Mouse (Mus musculus) urinary bladder, postnatal 14 days (tissue): ENCODE data around the gene Gsdma3.
"Not testable (repeated sequence)": the region's sequence is repeated elsewhere in the genome, so short reads cannot be mapped to it uniquely, and the experiment has no call there.

Experiments used
- DNase-seq: peaks from one replicate; pipeline ENCODE4 v3.0.0; 2021; ENCODE audit warnings: low spot score

Gene Gsdma3

DNA sequence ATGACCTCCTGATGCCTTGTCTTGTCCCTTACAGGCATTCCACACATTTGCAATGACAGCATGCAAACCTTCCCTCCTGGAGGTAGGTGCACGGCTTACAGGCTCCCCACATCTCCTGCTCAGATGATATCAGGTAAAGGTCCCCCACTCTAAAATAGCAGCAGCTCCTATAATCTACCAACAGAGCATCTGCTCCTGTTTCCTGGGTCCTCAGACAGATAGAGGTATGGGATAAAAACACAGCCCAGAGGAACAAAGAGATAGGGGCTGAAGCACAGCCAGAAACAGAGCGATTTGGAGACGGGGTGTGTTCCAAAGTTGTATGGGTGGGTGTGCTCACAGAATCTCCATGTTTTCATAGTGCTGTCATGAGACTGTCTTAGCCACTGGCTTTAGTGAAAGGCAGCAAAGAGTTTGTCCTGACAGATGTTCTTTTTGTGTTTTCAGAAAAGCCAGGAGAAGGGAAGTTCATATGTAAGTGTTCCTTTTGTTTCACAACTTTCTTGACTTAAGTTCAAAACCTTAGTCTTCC lies 45.2 kb downstream of the Gsdma3 start:
- DNase-seq: no peak

DNA sequence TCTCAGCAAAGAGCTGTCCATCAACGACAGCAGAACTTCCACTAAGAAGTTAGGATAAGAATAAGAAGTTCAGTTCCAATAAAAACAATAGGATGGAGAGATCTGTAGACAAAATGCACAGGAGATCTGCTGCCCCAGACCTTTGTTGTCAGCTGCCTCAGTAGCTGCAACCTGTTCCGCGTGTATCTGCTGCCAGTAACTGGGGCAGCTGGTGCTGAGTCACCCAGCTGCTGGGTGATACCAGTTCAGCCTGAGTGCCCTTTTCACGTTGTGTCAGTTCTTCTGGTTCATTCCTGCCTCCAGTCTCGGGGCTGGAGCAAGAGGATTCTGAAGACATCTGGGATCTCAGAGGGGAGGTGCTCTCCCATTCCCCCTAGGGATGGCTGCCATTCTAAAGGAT lies 45.7 kb downstream of the Gsdma3 start:
- peak; percentile 54 for DNase-seq

DNA sequence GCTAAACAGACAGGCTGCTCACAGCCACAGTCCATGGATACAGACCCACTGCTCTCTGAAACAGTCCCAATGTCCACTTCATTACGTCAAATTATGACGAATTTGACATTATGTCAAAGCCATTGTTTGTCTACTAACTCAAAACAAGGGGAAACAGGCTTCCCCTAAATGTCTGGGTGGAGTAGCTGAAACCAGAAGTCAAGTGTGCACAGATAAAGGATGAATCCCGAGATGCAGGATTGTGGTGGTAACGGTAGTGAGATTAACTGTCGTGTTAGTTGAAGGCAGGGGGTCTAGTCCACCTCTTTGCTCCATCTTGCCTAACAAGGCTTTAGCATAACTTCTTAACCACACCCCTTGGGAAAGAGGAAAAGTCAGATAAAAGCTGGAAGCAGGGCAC lies 46.3 kb downstream of the Gsdma3 start:
- DNase-seq: no peak

DNA sequence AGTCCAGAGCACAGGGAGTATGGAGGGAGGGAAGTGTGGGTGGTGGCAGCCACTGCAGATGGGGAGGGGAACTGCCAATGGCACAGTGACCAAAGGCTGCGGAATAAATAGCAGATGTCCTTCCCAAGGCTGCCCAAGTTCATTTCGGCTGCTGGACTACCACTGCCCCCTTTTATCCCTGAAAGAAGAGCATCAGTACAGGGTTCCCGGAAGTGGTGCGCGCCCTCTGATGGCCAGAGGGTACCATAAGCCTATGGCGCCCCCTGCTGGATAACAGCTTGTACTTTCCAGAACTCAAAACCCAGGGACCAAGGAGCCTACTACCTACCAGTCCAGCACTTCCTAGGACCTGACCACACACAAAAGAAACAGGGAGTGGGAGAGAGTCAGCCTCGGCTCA lies 47.0 kb downstream of the Gsdma3 start:
- peak; percentile 59 for DNase-seq

DNA sequence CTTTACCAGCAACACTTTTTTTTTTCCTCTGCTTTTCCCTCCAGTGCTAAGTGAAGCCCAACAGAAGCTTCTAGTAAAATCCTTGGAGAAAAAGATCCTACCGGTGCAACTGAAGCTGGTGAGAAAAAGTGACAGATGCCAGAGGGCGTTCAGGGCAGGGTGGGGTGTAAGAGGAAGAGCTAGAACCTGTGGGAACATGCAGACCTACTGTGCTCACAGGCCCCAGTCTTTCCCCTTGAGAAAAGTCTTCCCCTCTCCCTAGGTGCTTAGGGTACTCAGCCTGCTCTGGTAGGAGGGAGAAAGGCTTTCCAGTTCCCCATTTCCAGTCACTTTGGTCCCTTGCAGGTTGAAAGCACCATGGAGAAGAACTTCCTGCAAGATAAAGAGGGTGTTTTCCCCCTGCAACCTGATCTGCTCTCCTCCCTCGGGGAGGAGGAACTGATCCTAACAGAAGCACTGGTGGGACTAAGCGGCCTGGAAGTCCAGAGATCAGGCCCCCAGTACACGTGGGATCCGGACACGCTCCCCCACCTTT lies 49.7 kb downstream of the Gsdma3 start:
- DNase-seq: no peak

DNA sequence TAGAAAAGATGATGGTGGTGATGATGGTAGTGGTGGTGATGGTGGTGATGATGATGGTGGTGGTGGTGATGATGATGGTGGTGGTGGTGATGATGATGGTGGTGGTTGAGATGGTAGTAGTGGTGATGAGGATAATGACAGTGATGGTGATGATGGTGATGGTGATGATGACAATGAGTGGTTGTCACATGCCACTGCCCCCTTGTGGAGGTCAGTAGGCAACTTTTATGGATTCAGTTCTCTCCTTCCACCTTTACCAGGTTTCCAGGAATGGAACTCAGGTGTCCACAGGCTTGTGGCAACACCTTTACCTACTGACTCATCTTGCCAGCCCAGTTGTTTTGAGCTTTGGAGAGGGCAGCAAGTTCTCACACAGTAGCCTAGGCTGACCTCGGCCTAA lies 53.9 kb downstream of the Gsdma3 start:
- DNase-seq: no peak

DNA sequence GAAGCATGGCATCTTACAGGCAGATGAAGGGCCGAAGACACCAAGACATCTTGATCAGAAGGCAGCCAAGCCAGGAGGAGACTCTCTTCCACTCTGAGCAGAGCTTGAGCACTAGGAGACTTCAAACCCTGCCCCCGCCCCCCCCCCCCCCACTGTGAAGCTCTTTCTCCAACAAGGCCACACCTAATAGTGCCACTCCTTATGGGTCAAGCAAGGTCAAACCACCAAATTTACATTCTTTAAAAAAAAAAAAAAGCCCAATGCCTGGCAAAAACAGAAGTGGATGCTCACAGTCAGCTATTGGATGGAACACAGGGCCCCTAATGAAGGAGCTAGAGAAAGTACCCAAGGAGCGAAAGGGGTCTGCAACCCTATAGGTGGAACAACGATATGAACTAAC lies 54.4 kb downstream of the Gsdma3 start:
- not testable (repeated sequence) for DNase-seq

DNA sequence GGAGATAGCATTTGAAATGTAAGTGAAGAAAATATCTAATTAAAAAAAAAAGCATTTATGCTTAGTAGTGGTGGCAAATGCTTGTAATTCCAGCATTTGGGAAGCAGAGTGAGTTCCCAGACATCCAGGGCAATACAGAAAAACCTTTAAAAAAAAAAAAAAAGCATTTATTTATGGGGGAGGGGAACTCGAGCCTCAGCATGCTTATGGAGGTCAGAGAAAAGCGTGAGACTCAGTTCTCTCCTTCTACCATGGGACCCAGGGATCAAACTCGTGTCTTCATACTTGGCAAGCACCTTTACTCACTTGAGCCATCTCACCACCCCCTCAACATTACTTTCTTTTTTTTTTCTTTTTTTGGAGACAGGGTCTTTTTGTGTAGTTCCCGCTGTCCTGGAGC lies 55.0 kb downstream of the Gsdma3 start:
- no peak for DNase-seq

DNA sequence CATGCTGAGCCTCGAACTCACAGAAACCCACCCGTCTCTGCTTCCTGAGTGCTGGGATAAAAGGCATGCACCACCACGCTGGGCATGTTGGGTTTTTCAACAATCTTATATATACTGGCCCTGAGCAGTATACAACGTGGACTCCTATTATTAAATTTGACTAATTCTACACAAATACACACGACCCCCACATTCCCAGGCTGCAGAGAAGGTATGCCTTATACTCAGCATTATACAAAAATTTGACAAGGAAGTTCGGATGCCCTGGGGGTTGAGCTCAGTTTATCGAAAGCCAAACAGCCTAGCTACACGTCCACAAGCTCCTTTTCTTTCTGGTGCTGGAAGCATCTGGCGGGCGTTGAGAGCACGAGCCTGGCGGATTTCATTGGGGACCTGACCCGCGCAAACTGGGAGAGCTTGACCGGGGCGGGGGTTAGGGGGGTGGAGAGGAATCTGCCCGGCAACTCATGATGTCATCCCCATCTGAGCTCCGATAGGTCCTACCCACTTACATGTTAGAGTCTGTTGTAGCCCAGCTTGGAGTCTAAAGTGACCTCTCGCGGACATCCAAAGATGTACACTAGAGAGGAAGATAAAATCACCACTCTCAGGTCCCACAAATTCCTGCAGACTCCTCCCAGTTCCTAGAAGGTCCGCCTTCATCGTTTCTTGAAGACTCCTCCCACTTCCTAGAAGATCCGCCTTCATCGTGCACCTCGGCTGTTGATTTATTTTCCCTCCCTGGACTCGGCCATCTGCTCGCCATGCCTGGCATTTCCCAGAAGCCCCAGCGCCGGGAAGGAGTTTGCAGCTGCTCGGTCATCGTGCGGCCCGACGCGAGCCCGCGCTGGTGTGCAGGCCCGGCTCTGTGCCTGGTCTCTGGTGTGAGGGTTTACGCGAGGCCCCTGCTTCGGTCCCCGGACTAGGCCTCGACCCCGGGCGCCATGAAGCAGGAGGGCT lies 55.9 kb downstream of the Gsdma3 start, which contains the start of gene Psmd3:
Gene Psmd3 (plus strand): TSS at position 769 of the 960 bp plus-strand sequence.
- DNase-seq: peak; percentile 95

DNA sequence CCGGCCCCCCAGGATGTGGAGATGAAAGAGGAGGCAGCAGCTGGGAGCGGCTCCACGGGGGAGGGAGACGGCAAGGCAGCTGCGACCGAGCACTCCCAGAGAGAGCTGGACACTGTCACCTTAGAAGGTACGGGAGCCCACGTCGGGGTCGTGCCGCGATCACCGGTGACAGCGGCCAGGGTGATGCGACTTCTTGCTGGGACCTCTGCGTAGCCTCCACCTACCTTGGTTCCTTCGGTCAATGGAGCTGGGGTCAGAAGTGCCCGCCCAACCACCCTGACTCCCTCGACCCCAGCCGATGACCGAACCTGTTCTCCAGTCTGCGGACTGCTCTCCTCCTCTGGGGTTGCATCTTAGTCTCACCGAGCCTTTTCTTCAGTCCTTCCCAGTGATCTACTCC lies 56.7 kb downstream of the Gsdma3 start:
- no peak for DNase-seq

DNA sequence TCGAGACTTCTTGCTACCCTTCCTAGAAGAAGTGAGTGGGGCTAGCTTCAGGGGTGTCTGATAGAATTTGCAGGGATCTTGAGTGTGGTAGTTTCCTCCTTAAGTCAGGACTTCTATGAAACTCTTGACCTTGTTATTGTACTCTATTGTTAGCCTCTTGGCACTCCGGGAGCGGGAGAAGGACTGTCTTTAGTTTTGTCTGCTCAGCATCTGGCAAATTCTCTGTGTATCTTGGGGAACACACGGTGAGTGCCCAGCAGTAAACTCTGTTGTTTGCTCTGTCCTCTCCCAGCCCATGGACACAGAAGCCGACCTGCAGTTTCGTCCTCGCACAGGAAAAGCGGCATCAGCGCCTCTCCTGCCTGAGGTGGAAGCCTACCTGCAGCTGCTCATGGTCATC lies 59.5 kb downstream of the Gsdma3 start:
- no peak for DNase-seq

DNA sequence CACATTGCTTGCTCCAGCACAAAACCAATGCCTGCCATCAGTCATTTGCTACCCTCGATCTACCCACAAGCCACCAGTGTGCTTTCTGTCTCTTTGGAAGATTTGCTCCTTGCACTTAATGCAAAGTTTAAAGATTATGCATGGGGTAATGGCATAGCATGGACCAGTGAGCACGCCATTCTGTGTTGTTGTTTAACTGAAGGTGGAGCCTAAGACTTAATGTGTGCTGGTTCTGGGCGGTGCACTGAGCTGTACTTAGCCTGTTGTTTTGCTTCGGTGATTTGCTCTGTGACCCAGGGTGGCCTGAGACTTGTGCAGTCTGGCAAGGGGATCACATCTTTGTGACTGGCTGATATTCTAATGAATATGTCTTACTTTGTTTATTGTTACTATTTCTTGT lies 60.8 kb downstream of the Gsdma3 start:
- DNase-seq: no peak
